Mouse (Mus musculus): ENCODE measurements around the gene Mkrn2os.
"Not testable (repeated sequence)": the region's sequence is repeated elsewhere in the genome, so short reads cannot be mapped to it uniquely, and the experiment has no call there.

Mkrn2os gene

GRCm38 (mm10) chr6:115592458-115592857 is at the start of gene Mkrn2os:
TSS of gene Mkrn2os (minus strand) at chr6:115592576.
- Histone ChIP-seq H3K36me3 (ENCODE audit: control insufficient read depth, insufficient read depth, low read length, poor library complexity, severe bottlenecking) (no peaks in the 10 kb centered on the region), H3K27me3 (ENCODE audit: control insufficient read depth, insufficient read depth, low read length, poor library complexity, severe bottlenecking) (no peaks in the 10 kb centered on the region)
- DNase-seq (ENCODE audit: low read depth, low spot score): no peak

GRCm38 (mm10) chr6:115638188-115638587 is 45.8 kb upstream of the Mkrn2os start:
- DNase-seq (ENCODE audit: low read depth, low spot score); H3K27me3 ChIP-seq (ENCODE audit: control insufficient read depth, insufficient read depth, low read length, poor library complexity, severe bottlenecking): not testable (repeated sequence)
- peaks cover 17% of the 10 kb centered on the region; the same call in 1 of the 2 replicates for H3K36me3 ChIP-seq (ENCODE audit: control insufficient read depth, insufficient read depth, low read length, poor library complexity, severe bottlenecking)

GRCm38 (mm10) chr6:115634015-115634414 is 41.6 kb upstream of the Mkrn2os start:
- no peaks in the 10 kb centered on the region for H3K27me3 ChIP-seq (ENCODE audit: control insufficient read depth, insufficient read depth, low read length, poor library complexity, severe bottlenecking)
- DNase-seq (ENCODE audit: low read depth, low spot score): no peak
- peaks cover 17% of the 10 kb centered on the region; the same call in 1 of the 2 replicates for H3K36me3 ChIP-seq (ENCODE audit: control insufficient read depth, insufficient read depth, low read length, poor library complexity, severe bottlenecking)

GRCm38 (mm10) chr6:115631056-115631795 is 38.9 kb upstream of the Mkrn2os start:
- DNase-seq (ENCODE audit: low read depth, low spot score): no peak
- Histone ChIP-seq H3K36me3 (ENCODE audit: control insufficient read depth, insufficient read depth, low read length, poor library complexity, severe bottlenecking) (peaks cover 15% of the 10 kb centered on the region), H3K27me3 (ENCODE audit: control insufficient read depth, insufficient read depth, low read length, poor library complexity, severe bottlenecking) (no peaks in the 10 kb centered on the region)

GRCm38 (mm10) chr6:115626121-115626520 is 33.7 kb upstream of the Mkrn2os start:
- Histone ChIP-seq H3K36me3 (ENCODE audit: control insufficient read depth, insufficient read depth, low read length, poor library complexity, severe bottlenecking) (peaks cover 11% of the 10 kb centered on the region), H3K27me3 (ENCODE audit: control insufficient read depth, insufficient read depth, low read length, poor library complexity, severe bottlenecking) (no peaks in the 10 kb centered on the region)
- no peak for DNase-seq (ENCODE audit: low read depth, low spot score)

- no peaks in the 10 kb centered on the region for H3K27me3 ChIP-seq (ENCODE audit: control insufficient read depth, insufficient read depth, low read length, poor library complexity, severe bottlenecking)
- peaks cover 22% of the 10 kb centered on the region for H3K36me3 ChIP-seq (ENCODE audit: control insufficient read depth, insufficient read depth, low read length, poor library complexity, severe bottlenecking)
- DNase-seq (ENCODE audit: low read depth, low spot score): no peak
Measured at GRCm38 (mm10) chr6:115620942-115621341, 28.6 kb upstream of the Mkrn2os start.

- peaks cover 21% of the 10 kb centered on the region for H3K36me3 ChIP-seq (ENCODE audit: control insufficient read depth, insufficient read depth, low read length, poor library complexity, severe bottlenecking)
- no peak for DNase-seq (ENCODE audit: low read depth, low spot score)
Measured at GRCm38 (mm10) chr6:115619818-115620217, 27.4 kb upstream of the Mkrn2os start.

GRCm38 (mm10) chr6:115615983-115616382 is 23.6 kb upstream of the Mkrn2os start:
- peaks cover 14% of the 10 kb centered on the region for H3K36me3 ChIP-seq (ENCODE audit: control insufficient read depth, insufficient read depth, low read length, poor library complexity, severe bottlenecking)
- no peak for DNase-seq (ENCODE audit: low read depth, low spot score)
- H3K27me3 ChIP-seq (ENCODE audit: control insufficient read depth, insufficient read depth, low read length, poor library complexity, severe bottlenecking): no peaks in the 10 kb centered on the region

More at GRCm38 (mm10) chr6:115619818-115620217, 27.4 kb upstream of the Mkrn2os start:
- no peaks in the 10 kb centered on the region for H3K27me3 ChIP-seq (ENCODE audit: control insufficient read depth, insufficient read depth, low read length, poor library complexity, severe bottlenecking)

GRCm38 (mm10) chr6:115613793-115614192 is 21.4 kb upstream of the Mkrn2os start:
- DNase-seq (ENCODE audit: low read depth, low spot score): no peak
- H3K36me3 ChIP-seq (ENCODE audit: control insufficient read depth, insufficient read depth, low read length, poor library complexity, severe bottlenecking): peaks cover 9% of the 10 kb centered on the region
- H3K27me3 ChIP-seq (ENCODE audit: control insufficient read depth, insufficient read depth, low read length, poor library complexity, severe bottlenecking): no peaks in the 10 kb centered on the region

GRCm38 (mm10) chr6:115610301-115610700 is 17.9 kb upstream of the Mkrn2os start:
- DNase-seq (ENCODE audit: low read depth, low spot score): no peak
- H3K36me3 ChIP-seq (ENCODE audit: control insufficient read depth, insufficient read depth, low read length, poor library complexity, severe bottlenecking): no peaks in the 10 kb centered on the region; the same call in 1 of the 2 replicates
- H3K27me3 ChIP-seq (ENCODE audit: control insufficient read depth, insufficient read depth, low read length, poor library complexity, severe bottlenecking): no peaks in the 10 kb centered on the region

- Histone ChIP-seq H3K36me3 (ENCODE audit: control insufficient read depth, insufficient read depth, low read length, poor library complexity, severe bottlenecking) (peaks cover 1% of the 10 kb centered on the region; the same call in 1 of the 2 replicates), H3K27me3 (ENCODE audit: control insufficient read depth, insufficient read depth, low read length, poor library complexity, severe bottlenecking) (no peaks in the 10 kb centered on the region)
- peak; percentile 65 for DNase-seq (ENCODE audit: low read depth, low spot score)
Measured at GRCm38 (mm10) chr6:115609121-115609520, 16.7 kb upstream of the Mkrn2os start.

GRCm38 (mm10) chr6:115607429-115607828 is 15.1 kb upstream of the Mkrn2os start:
- DNase-seq (ENCODE audit: low read depth, low spot score): no peak
- H3K36me3 ChIP-seq (ENCODE audit: control insufficient read depth, insufficient read depth, low read length, poor library complexity, severe bottlenecking): peaks cover 1% of the 10 kb centered on the region; the same call in 1 of the 2 replicates

GRCm38 (mm10) chr6:115606461-115606860 is 14.1 kb upstream of the Mkrn2os start:
- DNase-seq (ENCODE audit: low read depth, low spot score): no peak
- Histone ChIP-seq H3K36me3 (ENCODE audit: control insufficient read depth, insufficient read depth, low read length, poor library complexity, severe bottlenecking) (peaks cover 1% of the 10 kb centered on the region; the same call in 1 of the 2 replicates), H3K27me3 (ENCODE audit: control insufficient read depth, insufficient read depth, low read length, poor library complexity, severe bottlenecking) (no peaks in the 10 kb centered on the region)

More at GRCm38 (mm10) chr6:115607429-115607828, 15.1 kb upstream of the Mkrn2os start:
- H3K27me3 ChIP-seq (ENCODE audit: control insufficient read depth, insufficient read depth, low read length, poor library complexity, severe bottlenecking): no peaks in the 10 kb centered on the region

- DNase-seq (ENCODE audit: low read depth, low spot score): peak; percentile 89
- Histone ChIP-seq H3K36me3 (ENCODE audit: control insufficient read depth, insufficient read depth, low read length, poor library complexity, severe bottlenecking) (peaks cover 1% of the 10 kb centered on the region; the same call in 1 of the 2 replicates), H3K27me3 (ENCODE audit: control insufficient read depth, insufficient read depth, low read length, poor library complexity, severe bottlenecking) (no peaks in the 10 kb centered on the region)
Measured at GRCm38 (mm10) chr6:115601715-115602523, 9.5 kb upstream of the Mkrn2os start, which contains the start of gene Mkrn2. TSS of gene Mkrn2 (plus strand) at chr6:115601902.

GRCm38 (mm10) chr6:115601322-115601714 is 8.9 kb upstream of the Mkrn2os start:
- Histone ChIP-seq H3K27me3 (ENCODE audit: control insufficient read depth, insufficient read depth, low read length, poor library complexity, severe bottlenecking) (no peaks in the 10 kb centered on the region), H3K36me3 (ENCODE audit: control insufficient read depth, insufficient read depth, low read length, poor library complexity, severe bottlenecking) (peaks cover 1% of the 10 kb centered on the region; the same call in 1 of the 2 replicates)
- no peak for DNase-seq (ENCODE audit: low read depth, low spot score)
